In genomic region chr16:5347151-5347550, GRCm38 (mm10) we compare ENCODE assay signal across 24 mouse cellular contexts.
DNase-seq lines count a peak whose midpoint lies in the region; ATAC-seq and TF ChIP-seq lines count a peak whose summit lies in the region.
"Had no signal": no experiment of that assay in that cellular context is flagged by ENCODE, and none has a peak within 500 bp of the region (broad histone marks: within the 10 kb centered on the region; RNA-seq: fewer than 3 reads in every experiment).

No protein-coding gene starts in this region.

- no peaks in the 10 kb centered on the region for H3K27me3 ChIP-seq in forebrain, embryonic 14.5 days (replicated peaks; ENCODE audit: control insufficient read depth, insufficient read depth, low read length)
- peaks cover 8% of the 10 kb centered on the region; the same call in 1 of the 2 replicates for H3K27me3 ChIP-seq in forebrain, embryonic 12.5 days
- no peaks in the 10 kb centered on the region; the same call in 1 of the 2 replicates for H3K27me3 ChIP-seq in hindbrain, postnatal 0 days (ENCODE audit: insufficient read depth, low read length)
- H3K27me3 ChIP-seq in hindbrain, embryonic 14.5 days (ENCODE audit: control insufficient read depth, insufficient read depth, low read length), result no peaks in the 10 kb centered on the region
- no peaks in the 10 kb centered on the region for H3K27me3 ChIP-seq in midbrain, postnatal 0 days (ENCODE audit: insufficient read depth, low read length)
- H3K27me3 ChIP-seq in midbrain, embryonic 14.5 days (ENCODE audit: control insufficient read depth, insufficient read depth, low read length), result no peaks in the 10 kb centered on the region
- peaks cover 5% of the 10 kb centered on the region for H3K27me3 ChIP-seq in limb, embryonic 10.5 days (ENCODE audit: low read depth, poor library complexity, severe bottlenecking)
- H3K27me3 ChIP-seq: embryonic facial prominence, embryonic 12.5 days; embryonic facial prominence, embryonic 15.5 days had no signal

- H3K4me2 ChIP-seq in forebrain, embryonic 14.5 days (ENCODE audit: low read length), result no peak overlapping the region
- no peak overlapping the region for H3K4me2 ChIP-seq in forebrain, embryonic 12.5 days
- H3K4me2 ChIP-seq in hindbrain, postnatal 0 days (ENCODE audit: low read depth, low read length), result no peak overlapping the region
- no peak overlapping the region for H3K4me2 ChIP-seq in hindbrain, embryonic 14.5 days (replicated peaks)
- no peak overlapping the region for H3K4me2 ChIP-seq in midbrain, postnatal 0 days (ENCODE audit: low read depth, low read length, poor library complexity, severe bottlenecking)
- H3K4me2 ChIP-seq in midbrain, embryonic 14.5 days (ENCODE audit: low read length), result no peak overlapping the region
- H3K4me2 ChIP-seq: embryonic facial prominence, embryonic 12.5 days; embryonic facial prominence, embryonic 15.5 days; forebrain, embryonic 13.5 days; heart, embryonic 11.5 days; hindbrain, embryonic 12.5 days had no signal

- no peaks in the 10 kb centered on the region for H3K36me3 ChIP-seq in forebrain, embryonic 14.5 days (ENCODE audit: control insufficient read depth, insufficient read depth, low read length)
- H3K36me3 ChIP-seq in forebrain, embryonic 12.5 days (replicated peaks), result no peaks in the 10 kb centered on the region
- no peaks in the 10 kb centered on the region for H3K36me3 ChIP-seq in hindbrain, postnatal 0 days (ENCODE audit: insufficient read depth, low read length)
- no peaks in the 10 kb centered on the region for H3K36me3 ChIP-seq in hindbrain, embryonic 14.5 days (replicated peaks; ENCODE audit: control insufficient read depth, insufficient read depth)
- H3K36me3 ChIP-seq in midbrain, postnatal 0 days (ENCODE audit: insufficient read depth, low read length), result no peaks in the 10 kb centered on the region
- no peaks in the 10 kb centered on the region for H3K36me3 ChIP-seq in midbrain, embryonic 14.5 days (ENCODE audit: control insufficient read depth, insufficient read depth, low read length)
- H3K36me3 ChIP-seq in limb, embryonic 10.5 days, result no peaks in the 10 kb centered on the region
- H3K36me3 ChIP-seq: embryonic facial prominence, embryonic 12.5 days; embryonic facial prominence, embryonic 15.5 days; hindbrain, embryonic 12.5 days had no signal

- no peak for ATAC-seq in forebrain, embryonic 14.5 days
- no peak for ATAC-seq in forebrain, embryonic 12.5 days (ENCODE audit: low FRiP score)
- no peak for ATAC-seq in hindbrain, postnatal 0 days
- ATAC-seq in hindbrain, embryonic 14.5 days (ENCODE audit: low FRiP score), result no peak
- no peak for ATAC-seq in midbrain, postnatal 0 days (ENCODE audit: low FRiP score)
- ATAC-seq in midbrain, embryonic 14.5 days (ENCODE audit: low FRiP score, low TSS enrichment), result no peak
- ATAC-seq: CD4-positive, CD25-positive, alpha-beta regulatory T cell, adult 4 months; forebrain, embryonic 13.5 days; hindbrain, embryonic 16.5 days; inflammation-experienced regulatory T-cells, adult 6 months; intestine, embryonic 16.5 days had no signal

- H3K4me1 ChIP-seq in forebrain, embryonic 14.5 days (ENCODE audit: control insufficient read depth, insufficient read depth, low read length), result no peaks in the 10 kb centered on the region
- peaks cover 5% of the 10 kb centered on the region for H3K4me1 ChIP-seq in forebrain, embryonic 12.5 days
- H3K4me1 ChIP-seq in hindbrain, postnatal 0 days (ENCODE audit: insufficient read depth, low read length), result no peaks in the 10 kb centered on the region
- H3K4me1 ChIP-seq in hindbrain, embryonic 14.5 days (replicated peaks; ENCODE audit: control insufficient read depth, insufficient read depth, low read length), result no peaks in the 10 kb centered on the region
- H3K4me1 ChIP-seq in midbrain, postnatal 0 days (ENCODE audit: insufficient read depth, low read length), result no peaks in the 10 kb centered on the region
- H3K4me1 ChIP-seq in midbrain, embryonic 14.5 days (ENCODE audit: control insufficient read depth, insufficient read depth, low read length), result no peaks in the 10 kb centered on the region
- peaks cover 5% of the 10 kb centered on the region for H3K4me1 ChIP-seq in limb, embryonic 10.5 days
- H3K4me1 ChIP-seq: embryonic facial prominence, embryonic 12.5 days had no signal

- H3K9ac ChIP-seq in forebrain, embryonic 14.5 days (ENCODE audit: low read length), result no peak overlapping the region
- H3K9ac ChIP-seq in forebrain, embryonic 12.5 days, result no peak overlapping the region
- no peak overlapping the region for H3K9ac ChIP-seq in hindbrain, postnatal 0 days (replicated peaks; ENCODE audit: low read length)
- no peak overlapping the region for H3K9ac ChIP-seq in hindbrain, embryonic 14.5 days
- no peak overlapping the region for H3K9ac ChIP-seq in midbrain, postnatal 0 days (replicated peaks; ENCODE audit: low read length, poor library complexity, severe bottlenecking)
- H3K9ac ChIP-seq in midbrain, embryonic 14.5 days (replicated peaks; ENCODE audit: low read length), result no peak overlapping the region
- H3K9ac ChIP-seq: embryonic facial prominence, embryonic 12.5 days; embryonic facial prominence, embryonic 15.5 days; forebrain, embryonic 13.5 days; hindbrain, embryonic 12.5 days had no signal

- H3K4me3 ChIP-seq in forebrain, embryonic 14.5 days (ENCODE audit: low read depth, low read length), result no peak overlapping the region
- H3K4me3 ChIP-seq in forebrain, embryonic 12.5 days (replicated peaks), result no peak overlapping the region
- H3K4me3 ChIP-seq in hindbrain, postnatal 0 days (ENCODE audit: low read length), result no peak overlapping the region
- no peak overlapping the region for H3K4me3 ChIP-seq in hindbrain, embryonic 14.5 days (replicated peaks; ENCODE audit: low read length)
- H3K4me3 ChIP-seq in midbrain, postnatal 0 days (ENCODE audit: low read depth, low read length), result no peak overlapping the region
- no peak overlapping the region for H3K4me3 ChIP-seq in midbrain, embryonic 14.5 days (replicated peaks; ENCODE audit: low read depth, low read length)
- H3K4me3 ChIP-seq in limb, embryonic 10.5 days, result no peak overlapping the region
- H3K4me3 ChIP-seq: embryonic facial prominence, embryonic 12.5 days; embryonic facial prominence, embryonic 15.5 days; forebrain, embryonic 13.5 days; gastrocnemius, adult 2 months; hindbrain, embryonic 12.5 days had no signal

- TF ChIP-seq CTCF in hindbrain, postnatal 0 days (IDR thresholded peaks at IDR 0.05; ENCODE audit: low read depth), result no peak
- TF ChIP-seq CTCF in midbrain, postnatal 0 days (IDR thresholded peaks at IDR 0.05), result no peak

- 66% methylated on average over 5 of the region's 5 CpGs for WGBS in forebrain, embryonic 14.5 days
- 87% methylated on average over 5 of the region's 5 CpGs for WGBS in forebrain, embryonic 12.5 days
- 75% methylated on average over 5 of the region's 5 CpGs for WGBS in hindbrain, postnatal 0 days
- 69% methylated on average over 5 of the region's 5 CpGs for WGBS in hindbrain, embryonic 14.5 days
- 68% methylated on average over 5 of the region's 5 CpGs for WGBS in midbrain, postnatal 0 days
- WGBS in midbrain, embryonic 14.5 days, result 89% methylated on average over 5 of the region's 5 CpGs
- 86% methylated on average over 5 of the region's 5 CpGs for WGBS in limb, embryonic 10.5 days

- peak; percentile 36 for DNase-seq in forebrain, embryonic 14.5 days (ENCODE audit: low spot score)
- DNase-seq in hindbrain, postnatal 0 days (ENCODE audit: low spot score), result peak; percentile 28
- DNase-seq in hindbrain, embryonic 14.5 days (ENCODE audit: low spot score), result no peak
- DNase-seq in midbrain, postnatal 0 days (ENCODE audit: low spot score), result peak; percentile 19
- no peak for DNase-seq in midbrain, embryonic 14.5 days
- DNase-seq in limb, embryonic 10.5 days (ENCODE audit: low spot score), result no peak
- DNase-seq: adrenal gland, adult 2 months; adrenal gland, postnatal 14 days; cerebellum, adult 2 months; cerebellum, adult 9-11 months; gastrocnemius, adult 2 months; gastrocnemius, postnatal 14 days; heart, adult 11 months; kidney, adult 18-20 months had no signal

- no peaks in the 10 kb centered on the region for H3K9me3 ChIP-seq in forebrain, embryonic 14.5 days (replicated peaks; ENCODE audit: control insufficient read depth, low read length)
- H3K9me3 ChIP-seq in forebrain, embryonic 12.5 days, result no peaks in the 10 kb centered on the region
- no peaks in the 10 kb centered on the region for H3K9me3 ChIP-seq in hindbrain, postnatal 0 days (ENCODE audit: low read length)
- no peaks in the 10 kb centered on the region for H3K9me3 ChIP-seq in hindbrain, embryonic 14.5 days (ENCODE audit: control insufficient read depth, low read length)
- H3K9me3 ChIP-seq in midbrain, postnatal 0 days (ENCODE audit: low read length), result no peaks in the 10 kb centered on the region
- H3K9me3 ChIP-seq in midbrain, embryonic 14.5 days (ENCODE audit: control insufficient read depth, low read length), result no peaks in the 10 kb centered on the region
- no peaks in the 10 kb centered on the region for H3K9me3 ChIP-seq in limb, embryonic 10.5 days (replicated peaks)
- H3K9me3 ChIP-seq: embryonic facial prominence, embryonic 12.5 days; embryonic facial prominence, embryonic 15.5 days; forebrain, embryonic 13.5 days had no signal

- H3K27ac ChIP-seq in forebrain, embryonic 14.5 days (ENCODE audit: low read depth, low read length), result no peak overlapping the region
- no peak overlapping the region for H3K27ac ChIP-seq in forebrain, embryonic 12.5 days
- H3K27ac ChIP-seq in hindbrain, postnatal 0 days, result no peak overlapping the region
- H3K27ac ChIP-seq in hindbrain, embryonic 14.5 days, result no peak overlapping the region
- no peak overlapping the region for H3K27ac ChIP-seq in midbrain, postnatal 0 days (ENCODE audit: low read depth, low read length)
- H3K27ac ChIP-seq in midbrain, embryonic 14.5 days (replicated peaks; ENCODE audit: low read depth, low read length), result no peak overlapping the region
- no peak overlapping the region for H3K27ac ChIP-seq in limb, embryonic 10.5 days
- H3K27ac ChIP-seq: embryonic facial prominence, embryonic 12.5 days; embryonic facial prominence, embryonic 15.5 days; forebrain, embryonic 13.5 days; gastrocnemius, adult 2 months; hindbrain, embryonic 12.5 days had no signal

Comparison
In these comparisons a context has a peak if more than half of its experiments do, and no peak if none do; other contexts are left out.
1. DNase-seq: peak in forebrain, embryonic 14.5 days (single experiment), hindbrain, postnatal 0 days (single experiment) and midbrain, postnatal 0 days (single experiment); none in hindbrain, embryonic 14.5 days (single experiment), midbrain, embryonic 14.5 days (single experiment) and limb, embryonic 10.5 days (single experiment).